Mouse (Mus musculus) layer of hippocampus, adult 2 months (tissue): ENCODE data around the gene Nlrp1a. TPM values are rescaled to one million over a fixed set of nuclear protein-coding genes. Genes with fewer than 3 reads are reported as not detected.
A peak's percentile ranks its signal among the peaks of the same experiment; 100 is the strongest.

Experiments used
- DNase-seq, 2 experiments: peaks; one replicate each; pipeline ENCODE4 v3.0.0; 2022; ENCODE audit warnings: low spot score in 2 of 2
- H3K27ac ChIP-seq: fragments of 200-600 bp; 2 replicates; pipeline ENCODE4 v1.8.1; 2022
- H3K4me3 ChIP-seq: fragments of 200-600 bp; 2 replicates; pipeline ENCODE4 v1.8.1; 2022; ENCODE audit warnings: mild to moderate bottlenecking
- CTCF ChIP-seq: fragments of 200-600 bp; conservative IDR thresholded peaks from 2 replicates; pipeline ENCODE4 v1.8.1; 2022; ENCODE audit warnings: antibody characterized with exemption, mild to moderate bottlenecking, moderate library complexity
- long read RNA-seq, 2 experiments: library from polyadenylated mRNA; stranded (forward); transcript quantifications; one replicate each; pipeline ENCODE4 v2.0.0; 2021; ENCODE audit warnings: borderline mapping rate in 2 of 2
- total RNA-seq, 2 experiments: library from RNA; stranded (reverse); gene quantifications; 2 replicates each; pipeline ENCODE4 v1.2.3; 2021

The Nlrp1a gene
- under 1 TPM; 0.61 to 0.87 TPM for total RNA-seq
- long read RNA-seq, experiment 1, partial matches to known transcripts: 0 of 2 reads
- long read RNA-seq, experiment 1, other reads (novel, unspliced or antisense): 2 of 2 reads
- long read RNA-seq, experiment 2, partial matches to known transcripts: 0 of 1 reads
- long read RNA-seq, experiment 2, other reads (novel, unspliced or antisense): 1 of 1 reads

DNA sequence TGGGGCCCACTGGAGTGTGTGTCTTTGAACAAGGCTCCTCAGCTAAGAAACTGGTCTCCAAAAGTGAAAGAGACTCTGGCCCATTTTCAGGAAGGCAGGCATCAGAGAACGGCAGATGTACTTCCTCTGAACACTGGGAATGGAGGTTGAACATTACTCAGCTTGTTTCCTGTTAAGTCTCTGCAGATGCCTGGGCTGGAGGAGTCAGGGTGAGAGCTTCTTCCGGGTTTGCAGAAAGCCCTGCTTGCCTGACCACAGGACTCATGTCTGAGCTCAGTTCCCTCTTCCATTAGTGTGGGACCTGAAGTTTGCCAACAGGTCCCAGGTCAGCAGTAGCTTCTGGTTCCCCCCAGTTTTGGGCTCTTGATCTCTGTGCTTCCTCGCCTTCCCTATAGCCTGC lies at the start of gene Nlrp1a:
Gene Nlrp1a (minus strand): TSS at position 44 of the 400 bp plus-strand sequence.
- H3K27ac ChIP-seq: peak within 1 kb of the TSS; percentile 64
- no peak for DNase-seq
- no peak for TF ChIP-seq CTCF
- no peak within 1 kb of the TSS for H3K4me3 ChIP-seq

DNA sequence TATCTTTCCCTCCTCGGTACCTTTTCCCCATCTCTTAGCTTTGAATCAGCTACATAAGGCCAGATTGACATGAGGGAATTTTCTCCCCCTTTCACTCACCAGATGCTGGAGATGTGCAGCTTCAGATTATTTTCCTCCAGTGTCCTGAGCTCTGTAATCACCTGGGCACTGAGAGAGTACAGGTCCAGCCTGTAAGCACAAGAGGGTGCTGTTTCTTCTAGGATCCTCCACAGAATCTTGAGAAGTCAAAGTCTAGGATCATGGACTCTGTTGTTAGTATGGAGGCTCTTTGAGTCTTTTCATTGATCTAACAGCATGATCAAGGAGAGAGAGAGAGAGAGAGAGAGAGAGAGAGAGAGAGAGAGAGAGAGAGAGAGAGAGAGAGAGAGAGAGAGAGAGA lies 25.1 kb upstream of the Nlrp1a start:
- peak; percentile 32 for TF ChIP-seq CTCF
- H3K27ac ChIP-seq: no peak overlapping the region
- no peak for DNase-seq
- no peak overlapping the region for H3K4me3 ChIP-seq

DNA sequence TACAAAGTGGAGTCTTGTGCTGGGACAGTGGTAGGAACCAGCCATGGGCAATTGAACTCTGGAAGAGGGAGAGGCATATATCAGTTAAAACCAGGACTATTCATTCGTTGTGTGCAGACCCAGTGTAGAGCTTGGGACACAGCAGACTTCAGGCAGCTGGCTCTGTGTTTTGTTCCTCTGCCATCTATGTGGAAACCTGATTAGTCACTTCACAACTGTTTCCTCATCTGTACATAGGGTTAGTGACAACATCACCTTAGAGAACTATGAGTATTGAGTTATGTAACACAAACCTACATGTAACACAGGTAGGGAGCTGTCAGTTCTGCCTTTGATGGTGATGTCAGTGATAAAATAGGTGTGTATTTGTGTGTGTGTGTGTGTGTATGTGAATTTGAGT lies 19.6 kb upstream of the Nlrp1a start:
- Histone ChIP-seq H3K27ac (no peak overlapping the region), H3K4me3 (no peak overlapping the region)
- TF ChIP-seq CTCF: no peak
- DNase-seq: no peak

DNA sequence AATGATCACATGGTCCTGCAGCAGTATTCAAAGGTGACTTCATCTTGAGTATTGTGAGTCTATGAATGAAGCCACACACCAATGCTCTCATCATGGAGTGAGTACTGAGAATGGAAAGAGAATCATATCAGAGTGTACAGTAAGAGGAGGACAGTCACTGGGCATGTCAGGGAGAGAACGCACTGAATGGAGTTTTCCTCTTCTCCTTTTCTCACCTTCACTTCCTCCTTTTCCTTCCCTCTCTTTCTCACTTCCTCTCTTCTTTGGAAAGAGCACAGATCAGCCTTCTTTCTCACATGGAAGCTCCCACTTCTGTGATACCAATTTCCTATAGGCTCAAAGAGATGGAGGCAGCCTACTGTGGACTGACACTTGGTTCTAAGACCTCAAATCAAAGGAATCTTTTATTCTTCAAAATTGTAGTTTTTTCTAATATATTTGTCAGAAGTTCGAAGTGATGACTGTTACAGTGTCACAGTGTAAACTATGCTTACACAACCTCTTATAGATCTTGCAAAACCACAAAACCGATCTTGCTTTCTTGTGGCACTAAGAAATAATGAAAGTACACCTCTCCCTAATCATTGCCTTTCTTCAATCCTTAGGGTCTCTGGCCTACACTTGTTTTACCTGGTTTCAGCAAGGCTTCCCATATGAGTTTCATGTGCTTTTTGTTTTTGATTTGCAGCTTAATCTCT lies 15.1 kb upstream of the Nlrp1a start:
- no peak for TF ChIP-seq CTCF
- no peak overlapping the region for H3K4me3 ChIP-seq
- DNase-seq: no peak
- H3K27ac ChIP-seq: no peak overlapping the region

DNA sequence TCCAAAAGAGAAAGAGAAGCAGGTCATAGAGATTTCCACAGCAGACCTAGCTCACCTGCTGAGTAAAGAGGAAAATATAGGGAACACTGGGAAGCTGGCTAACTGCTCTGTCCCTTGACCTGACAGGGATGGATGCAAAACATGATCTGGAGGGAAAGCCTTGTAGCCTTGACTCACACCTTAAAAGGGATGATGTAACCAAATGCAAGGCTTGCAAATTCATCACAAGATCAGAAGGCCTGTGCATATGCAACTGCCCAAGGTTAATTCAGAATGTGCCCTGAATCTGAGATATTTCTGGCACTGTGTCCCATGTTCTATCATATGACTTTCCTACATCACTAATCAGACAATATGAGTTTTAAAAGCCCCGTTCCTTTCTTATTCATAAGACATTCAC lies 10.8 kb upstream of the Nlrp1a start:
- H3K4me3 ChIP-seq: no peak overlapping the region
- DNase-seq: no peak
- H3K27ac ChIP-seq: no peak overlapping the region
- TF ChIP-seq CTCF: no peak

DNA sequence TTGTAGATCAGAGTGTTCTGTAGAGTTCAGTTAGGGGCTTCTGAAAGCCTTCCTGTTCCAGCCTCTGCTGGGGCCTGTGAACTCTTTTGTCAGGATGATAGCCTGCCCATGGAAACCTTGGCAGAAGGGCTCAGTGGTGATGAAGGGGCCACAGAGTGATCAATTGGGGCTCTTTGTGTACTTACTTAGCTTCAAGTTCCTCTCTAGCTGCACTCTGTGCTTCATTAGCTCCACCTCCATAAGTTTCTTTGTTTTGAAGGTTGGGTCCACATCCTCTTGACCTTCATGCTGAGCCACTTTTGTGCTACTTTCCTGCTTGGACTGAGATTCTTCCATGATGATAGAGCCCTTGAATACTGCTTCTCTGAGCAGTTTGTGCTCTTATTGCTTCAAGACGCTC lies 2.5 kb downstream of the Nlrp1a start:
- no peak overlapping the region for H3K4me3 ChIP-seq
- no peak for TF ChIP-seq CTCF
- DNase-seq: no peak

DNA sequence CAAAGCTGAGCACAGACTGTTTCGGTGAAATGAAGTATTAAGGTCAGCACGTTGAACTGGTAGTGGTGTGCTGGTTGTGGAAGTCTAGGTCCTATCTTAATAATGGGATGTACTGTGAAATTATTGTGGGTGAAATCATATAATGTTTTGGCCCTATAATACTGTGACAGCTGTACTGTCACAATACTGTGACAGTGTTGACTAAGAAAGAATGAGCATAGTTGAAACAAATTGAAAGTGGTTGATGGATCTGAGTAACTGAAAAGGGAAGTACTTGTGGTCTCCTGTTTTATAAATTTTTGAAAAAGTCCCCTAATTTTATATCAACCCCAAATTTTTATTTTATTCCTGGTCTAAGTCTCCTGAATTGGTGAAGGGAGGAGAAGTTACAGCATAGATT lies 37.4 kb downstream of the Nlrp1a start:
- DNase-seq: no peak

More for the DNA sequence above, 2.5 kb downstream of the Nlrp1a start:
- peak overlapping the region; percentile 36; the same call in 1 of the 2 replicates for H3K27ac ChIP-seq

DNA sequence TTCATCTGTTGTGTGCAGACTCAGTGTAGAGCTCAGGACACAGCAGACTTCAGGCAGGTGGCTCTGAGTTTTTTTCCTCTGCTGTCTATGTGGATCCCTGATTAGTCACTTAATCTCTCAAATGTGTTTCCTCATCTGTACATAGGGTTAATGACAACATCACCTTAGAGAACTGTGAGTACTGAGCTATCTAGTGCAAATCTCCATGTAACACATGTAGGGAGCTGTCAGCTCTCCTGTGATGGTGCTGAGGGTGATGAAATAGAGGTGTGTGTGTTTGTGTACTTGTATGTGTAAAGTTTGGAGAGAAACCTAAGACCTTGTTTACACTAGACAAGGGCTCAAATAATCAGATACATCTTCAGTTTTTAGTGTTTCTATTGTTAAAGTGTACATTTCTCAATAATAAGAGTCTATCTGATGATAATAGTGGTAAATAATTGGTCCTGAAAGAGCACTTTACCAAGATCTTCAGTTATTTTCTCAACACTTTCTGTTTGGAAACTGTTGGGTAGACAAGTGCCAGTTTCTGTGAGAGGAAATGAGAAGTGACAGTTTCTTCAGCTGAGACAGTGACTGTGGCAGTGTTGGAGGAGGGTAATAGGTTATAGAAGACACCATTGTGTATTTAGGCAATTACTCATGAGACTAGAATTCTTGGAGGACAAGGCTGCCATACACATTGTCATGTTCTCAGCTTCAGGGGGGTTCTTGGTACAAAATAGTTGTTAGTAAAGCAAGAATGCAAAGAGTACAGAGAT lies 38.1 kb downstream of the Nlrp1a start:
- no peak for DNase-seq
- Histone ChIP-seq H3K4me3 (no peak overlapping the region), H3K27ac (no peak overlapping the region)
- no peak for TF ChIP-seq CTCF

More for the DNA sequence above, 37.4 kb downstream of the Nlrp1a start:
- TF ChIP-seq CTCF: no peak
- no peak overlapping the region for H3K4me3 ChIP-seq
- H3K27ac ChIP-seq: no peak overlapping the region

DNA sequence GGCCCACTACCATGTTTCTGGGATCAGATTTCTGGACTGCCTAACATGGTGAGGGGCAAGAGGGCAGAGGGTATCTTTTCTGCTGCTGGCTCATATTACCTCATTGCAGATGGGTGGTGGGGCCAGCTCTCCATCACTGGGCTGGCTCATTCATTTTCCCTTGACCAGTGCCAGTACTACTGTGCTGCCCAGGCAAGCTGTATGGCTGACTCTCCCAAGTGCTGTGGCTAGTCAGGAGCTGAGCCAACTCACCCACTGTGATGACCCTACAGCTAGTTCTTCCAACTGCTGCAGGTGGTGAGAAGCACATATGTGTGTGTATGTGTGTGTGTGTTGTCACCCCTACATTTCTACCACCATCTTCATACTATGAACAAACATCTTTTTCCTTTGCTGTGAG lies 40.6 kb downstream of the Nlrp1a start:
- no peak for DNase-seq
- TF ChIP-seq CTCF: no peak
- H3K27ac ChIP-seq: no peak overlapping the region
- no peak overlapping the region for H3K4me3 ChIP-seq

DNA sequence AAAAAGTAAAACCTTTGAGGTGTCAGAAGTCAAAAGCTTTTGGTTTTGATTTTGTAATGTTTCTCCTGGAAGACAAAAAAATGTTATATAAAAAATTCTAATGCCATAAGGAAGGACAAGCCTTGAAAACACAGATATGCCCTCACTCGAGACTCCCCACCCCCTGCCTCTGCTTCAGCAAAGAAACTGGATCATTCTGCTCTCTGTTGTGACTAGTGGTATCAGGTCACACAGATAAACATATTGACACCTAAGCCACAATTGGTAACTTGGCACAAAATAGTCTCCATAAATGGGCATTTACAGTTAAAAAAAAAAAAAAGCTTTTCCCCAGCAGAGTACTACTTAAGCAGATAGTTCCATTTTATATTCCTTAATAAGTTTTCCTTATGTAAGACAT lies 68.2 kb downstream of the Nlrp1a start:
- DNase-seq: no peak
- H3K27ac ChIP-seq: no peak overlapping the region
- TF ChIP-seq CTCF: no peak
- no peak overlapping the region for H3K4me3 ChIP-seq

DNA sequence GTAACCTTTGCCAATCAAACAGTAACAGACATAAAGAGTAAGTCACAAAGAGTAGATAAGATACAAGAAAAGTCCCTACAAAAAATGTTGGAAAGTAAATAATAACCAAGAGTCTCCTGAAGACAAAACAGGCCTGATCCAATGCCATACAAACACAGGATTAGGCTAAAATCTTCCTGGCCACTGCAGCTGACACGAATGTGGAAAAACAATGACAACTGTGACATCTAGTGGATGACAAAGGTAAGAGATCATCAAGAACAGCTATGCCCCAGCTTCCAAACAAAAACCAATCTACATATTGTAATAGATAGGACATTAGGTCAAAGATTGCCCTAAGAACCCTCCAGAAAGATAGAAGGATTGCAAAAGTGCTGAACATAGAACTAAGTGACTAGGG lies 92.0 kb downstream of the Nlrp1a start:
- H3K4me3 ChIP-seq: no peak overlapping the region
- peak; percentile 39 to 47 for DNase-seq
- TF ChIP-seq CTCF: peak; percentile 86
- no peak overlapping the region for H3K27ac ChIP-seq

Other genes starting within 250 kb of the Nlrp1a start
- 10 to 100 TPM; 53.3 to 57.7 TPM for gene Nup88, start 174.7 kb downstream of the Nlrp1a start, total RNA-seq
- gene Rpain, start 174.5 kb downstream of the Nlrp1a start, total RNA-seq: 10 to 100 TPM; 35.3 to 36.1 TPM
- gene C1qbp, start 161.7 kb downstream of the Nlrp1a start, total RNA-seq: 10 to 100 TPM; 97.1 to 99.5 TPM
- 10 to 100 TPM; 66.7 to 78.8 TPM for gene Dhx33, start 140.3 kb downstream of the Nlrp1a start, total RNA-seq
- 10 to 100 TPM; 13.7 to 15.5 TPM for gene Mis12, start 125.1 kb downstream of the Nlrp1a start, total RNA-seq
- 10 to 100 TPM; 22.6 to 25.5 TPM for gene Derl2, start 124.9 kb downstream of the Nlrp1a start, total RNA-seq
- 100 to 1,000 TPM; 188 to 197 TPM for gene 6330403K07Rik, start 111.2 kb downstream of the Nlrp1a start, total RNA-seq
- gene Nlrp1b, start 86.0 kb upstream of the Nlrp1a start, total RNA-seq: under 1 TPM; 0.26 to 0.34 TPM